Mouse (Mus musculus) liver, embryonic 11.5 days (tissue): Measurements from ENCODE around the gene Axin1. TPM values are rescaled to one million over a fixed set of nuclear protein-coding genes. Genes with fewer than 3 reads are reported as not detected.

Source experiments
- ATAC-seq: fragments of 200-750 bp; cut with Nextera tagmentation; replicated peaks from 2 replicates; pipeline ENCODE4 v1.8.0; 2017; ENCODE audit warnings: moderate number of reproducible peaks, mild to moderate bottlenecking, moderate TSS enrichment, moderate library complexity; ENCODE audit not compliant: low FRiP score
- DNase-seq: peaks from one replicate; pipeline ENCODE4 v3.0.0-alpha.2; 2017; ENCODE audit warnings: low spot score
- H3K27ac ChIP-seq: fragments of 300-500 bp; sonication (generic); 2 replicates; pipeline ENCODE4 v1.5.1; 2014; ENCODE audit warnings: mild to moderate bottlenecking, low read depth, low read length, control low read depth
- H3K27me3 ChIP-seq: fragments of 300-500 bp; sonication (generic); replicated peaks from 2 replicates; pipeline ENCODE4 v1.6.1; 2014; ENCODE audit warnings: low read length, mixed read lengths; ENCODE audit not compliant: control insufficient read depth, insufficient read depth
- H3K36me3 ChIP-seq: fragments of 300-500 bp; sonication (generic); 2 replicates; pipeline ENCODE4 v1.6.1; 2014; ENCODE audit warnings: mild to moderate bottlenecking, low read length, moderate library complexity, mixed read lengths; ENCODE audit not compliant: control insufficient read depth, insufficient read depth
- H3K4me1 ChIP-seq: fragments of 300-500 bp; sonication (generic); replicated peaks from 2 replicates; pipeline ENCODE4 v1.6.1; 2014; ENCODE audit warnings: low read length, mixed read lengths; ENCODE audit not compliant: control insufficient read depth, insufficient read depth
- H3K4me2 ChIP-seq: fragments of 300-500 bp; sonication (generic); 2 replicates; pipeline ENCODE4 v1.6.1; 2014; ENCODE audit warnings: mild to moderate bottlenecking, control low read depth, moderate library complexity
- H3K4me3 ChIP-seq: fragments of 300-500 bp; sonication (generic); 2 replicates; pipeline ENCODE4 v1.5.1; 2014; ENCODE audit warnings: low read depth, low read length, control low read depth
- H3K9ac ChIP-seq: fragments of 300-500 bp; sonication (generic); 2 replicates; pipeline ENCODE4 v1.6.1; 2014; ENCODE audit warnings: low read depth, low read length, control low read depth
- H3K9me3 ChIP-seq: fragments of 300-500 bp; sonication (generic); 2 replicates; pipeline ENCODE4 v1.6.1; 2016; ENCODE audit warnings: low read length, inconsistent platforms, mixed read lengths; ENCODE audit not compliant: control insufficient read depth
- WGBS: fragments of 180-500 bp; shearing (Covaris S2); extraction: QIAGEN DNeasy Blood & Tissue Kit; methylation state at CpG from one replicate; pipeline ENCODE4 v1.1.7; 2014; 5-methylcytosine and 5-hydroxymethylcytosine counted together
- polyA plus RNA-seq: library from polyadenylated mRNA; unstranded; fragments of >200 nt; fragmentation: Nextera tagmentation; extraction: Ambion mirVana; gene quantifications from 2 replicates; pipeline ENCODE4 v1.2.1, GENCODE M21; 2014

Axin1 gene
- polyA plus RNA-seq, 1 experiment from 2014 or later: 13.1 TPM

GRCm38 (mm10) chr17:26244101-26244841 lies 105.8 kb downstream of the Axin1 start, which contains the start of gene Fam234a:
Fam234a (minus strand) TSS chr17:26244242.
- Histone ChIP-seq H3K27ac (peak within 1 kb of the TSS; percentile 20), H3K4me2 (peak within 1 kb of the TSS; percentile 83), H3K4me3 (peak within 1 kb of the TSS; percentile 67), H3K36me3 (no peaks in the 10 kb centered on the region), H3K9ac (peak within 1 kb of the TSS; percentile 61), H3K9me3 (no peaks in the 10 kb centered on the region), H3K4me1 (peaks cover 29% of the 10 kb centered on the region), H3K27me3 (no peaks in the 10 kb centered on the region)
- ATAC-seq (peak; percentile 95), DNase-seq (peak; percentile 95)
- WGBS: 7% methylated on average over 33 of the region's 33 CpGs

Other genes with a start within 250 kb of the Axin1 start
- gene Rab40c, start 219.0 kb upstream of the Axin1 start, polyA plus RNA-seq: 9.9 and 10.7 TPM in 2 replicates
- gene Pigq, start 193.8 kb upstream of the Axin1 start, polyA plus RNA-seq: 137 and 139 TPM in 2 replicates
- 0.85 and 1.4 TPM in 2 replicates for gene Nhlrc4, start 193.7 kb upstream of the Axin1 start, polyA plus RNA-seq
- gene A930017K11Rik, start 186.1 kb upstream of the Axin1 start, polyA plus RNA-seq: 0.68 and 0.85 TPM in 2 replicates
- 23.0 and 27.4 TPM in 2 replicates for gene Capn15, start 152.9 kb upstream of the Axin1 start, polyA plus RNA-seq
- gene Rab11fip3, start 69.1 kb upstream of the Axin1 start, polyA plus RNA-seq: 7.0 and 7.6 TPM in 2 replicates
- gene Decr2, start 48.4 kb upstream of the Axin1 start, polyA plus RNA-seq: 18.2 and 20.1 TPM in 2 replicates
- 111 and 120 TPM in 2 replicates for gene Nme4, start 43.1 kb upstream of the Axin1 start, polyA plus RNA-seq
- 1.6 and 2.1 TPM in 2 replicates for gene Tmem8, start 25.4 kb upstream of the Axin1 start, polyA plus RNA-seq
- 253 TPM in 2 replicates for gene Mrpl28, start 15.2 kb upstream of the Axin1 start, polyA plus RNA-seq
- 62.4 and 68.8 TPM in 2 replicates for gene Pdia2, start 60.4 kb downstream of the Axin1 start, polyA plus RNA-seq
- gene Rgs11, start 64.3 kb downstream of the Axin1 start, polyA plus RNA-seq: 2.2 and 2.4 TPM in 2 replicates
- gene Arhgdig, start 69.1 kb downstream of the Axin1 start, polyA plus RNA-seq: 27.7 and 28.8 TPM in 2 replicates
- gene Fam234a, start 105.6 kb downstream of the Axin1 start, polyA plus RNA-seq: 19.6 and 20.2 TPM in 2 replicates
- 107 and 110 TPM in 2 replicates for gene Luc7l, start 114.2 kb downstream of the Axin1 start, polyA plus RNA-seq